Mouse (Mus musculus) embryonic facial prominence, embryonic 15.5 days (tissue): ENCODE data around the gene Cebpg. TPM values are rescaled to one million over a fixed set of nuclear protein-coding genes. Genes with fewer than 3 reads are reported as not detected.

Source experiments
- ATAC-seq: fragments of 200-750 bp; cut with Nextera tagmentation; 2 replicates; pipeline ENCODE4 v1.8.0; 2017; ENCODE audit warnings: low read depth, moderate TSS enrichment; ENCODE audit not compliant: insufficient number of reproducible peaks, low FRiP score, low TSS enrichment
- H3K27ac ChIP-seq: fragments of 300-500 bp; sonication (generic); replicated peaks from 2 replicates; pipeline ENCODE4 v1.5.1; 2015; ENCODE audit warnings: mild to moderate bottlenecking, inconsistent platforms
- H3K27me3 ChIP-seq: fragments of 300-500 bp; sonication (generic); 2 replicates; pipeline ENCODE4 v1.6.1; 2015; ENCODE audit warnings: inconsistent platforms
- H3K36me3 ChIP-seq: fragments of 300-500 bp; sonication (generic); 2 replicates; pipeline ENCODE4 v1.6.1; 2015; ENCODE audit warnings: mild to moderate bottlenecking, inconsistent platforms
- H3K4me1 ChIP-seq: fragments of 300-500 bp; sonication (generic); 2 replicates; pipeline ENCODE4 v1.6.1; 2015; ENCODE audit warnings: inconsistent platforms
- H3K4me2 ChIP-seq: fragments of 300-500 bp; sonication (generic); replicated peaks from 2 replicates; pipeline ENCODE4 v1.6.1; 2015; ENCODE audit warnings: mild to moderate bottlenecking, inconsistent platforms
- H3K4me3 ChIP-seq: fragments of 300-500 bp; sonication (generic); replicated peaks from 2 replicates; pipeline ENCODE4 v1.5.1; 2015; ENCODE audit warnings: mild to moderate bottlenecking, inconsistent platforms
- H3K9ac ChIP-seq: fragments of 300-500 bp; sonication (generic); 2 replicates; pipeline ENCODE4 v1.6.1; 2015; ENCODE audit warnings: inconsistent platforms
- H3K9me3 ChIP-seq: fragments of 300-500 bp; sonication (generic); replicated peaks from 2 replicates; pipeline ENCODE4 v1.6.1; 2016; ENCODE audit warnings: inconsistent platforms
- WGBS: fragments of 180-500 bp; shearing (Covaris S2); methylation state at CpG from one replicate; pipeline ENCODE4 v1.1.7; 2015; 5-methylcytosine and 5-hydroxymethylcytosine counted together
- polyA plus RNA-seq: library from polyadenylated mRNA; unstranded; fragments of >200 nt; fragmentation: Nextera tagmentation; extraction: Ambion mirVana; gene quantifications from 2 replicates; pipeline ENCODE4 v1.2.1, GENCODE M21; 2015

The Cebpg gene
- polyA plus RNA-seq, 1 experiment from 2014 or later: 57.6 TPM

DNA sequence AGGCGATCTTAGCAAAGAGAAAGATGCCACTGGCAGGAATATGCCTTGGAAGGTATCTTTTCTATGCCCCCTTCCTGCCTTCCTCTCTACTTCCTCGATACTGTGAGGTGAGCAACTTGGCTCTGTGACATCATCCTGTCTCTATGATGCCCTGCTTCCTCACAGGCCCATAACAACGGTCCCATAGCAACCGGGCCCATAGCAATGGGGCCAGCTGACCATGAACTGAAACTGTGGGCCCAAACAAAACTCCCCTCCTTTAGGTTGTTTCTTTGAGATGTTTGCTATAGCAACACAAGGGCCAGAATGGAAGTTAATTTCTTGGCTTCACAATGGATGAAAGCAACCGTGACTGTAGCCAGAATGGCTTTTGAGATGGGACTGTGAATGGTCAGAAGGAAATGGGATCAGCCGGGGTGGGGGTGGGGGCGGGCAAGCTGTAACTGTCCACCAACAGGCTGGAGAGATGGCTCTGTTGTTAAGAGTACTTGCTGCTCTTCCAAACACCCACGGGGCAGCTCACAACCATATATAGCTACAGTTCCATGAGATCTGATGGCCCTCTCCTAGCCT is 10.4 kb upstream of the Cebpg start:
- H3K4me2 ChIP-seq: no peak overlapping the region
- no peak for ATAC-seq
- no peaks in the 10 kb centered on the region for H3K9me3 ChIP-seq
- H3K4me3 ChIP-seq: no peak overlapping the region
- H3K36me3 ChIP-seq: no peaks in the 10 kb centered on the region
- WGBS: 80% methylated on average over 8 of the region's 8 CpGs
- no peak overlapping the region for H3K27ac ChIP-seq
- H3K4me1 ChIP-seq: no peaks in the 10 kb centered on the region
- no peaks in the 10 kb centered on the region for H3K27me3 ChIP-seq
- H3K9ac ChIP-seq: no peak overlapping the region

- no peak overlapping the region for H3K9ac ChIP-seq
- H3K9me3 ChIP-seq: no peaks in the 10 kb centered on the region
- 79% methylated on average over 3 of the region's 3 CpGs for WGBS
- no peaks in the 10 kb centered on the region for H3K36me3 ChIP-seq
- no peaks in the 10 kb centered on the region for H3K27me3 ChIP-seq
- no peak for ATAC-seq
- H3K4me3 ChIP-seq: no peak overlapping the region
- H3K27ac ChIP-seq: no peak overlapping the region
- no peak overlapping the region for H3K4me2 ChIP-seq
- H3K4me1 ChIP-seq: no peaks in the 10 kb centered on the region
These were observed 9.6 kb upstream of the Cebpg start for GRCm38 (mm10) chr7:35065958-35066357.

GRCm38 (mm10) chr7:35064286-35065258 is 8.2 kb upstream of the Cebpg start:
- H3K9me3 ChIP-seq: no peaks in the 10 kb centered on the region
- H3K36me3 ChIP-seq: no peaks in the 10 kb centered on the region
- no peak overlapping the region for H3K9ac ChIP-seq
- H3K27me3 ChIP-seq: no peaks in the 10 kb centered on the region
- H3K4me1 ChIP-seq: no peaks in the 10 kb centered on the region
- no peak overlapping the region for H3K27ac ChIP-seq
- peak; percentile 52; the same call in 1 of the 2 replicates for ATAC-seq
- WGBS: 69% methylated on average over 14 of the region's 14 CpGs
- no peak overlapping the region for H3K4me3 ChIP-seq
- H3K4me2 ChIP-seq: no peak overlapping the region

DNA sequence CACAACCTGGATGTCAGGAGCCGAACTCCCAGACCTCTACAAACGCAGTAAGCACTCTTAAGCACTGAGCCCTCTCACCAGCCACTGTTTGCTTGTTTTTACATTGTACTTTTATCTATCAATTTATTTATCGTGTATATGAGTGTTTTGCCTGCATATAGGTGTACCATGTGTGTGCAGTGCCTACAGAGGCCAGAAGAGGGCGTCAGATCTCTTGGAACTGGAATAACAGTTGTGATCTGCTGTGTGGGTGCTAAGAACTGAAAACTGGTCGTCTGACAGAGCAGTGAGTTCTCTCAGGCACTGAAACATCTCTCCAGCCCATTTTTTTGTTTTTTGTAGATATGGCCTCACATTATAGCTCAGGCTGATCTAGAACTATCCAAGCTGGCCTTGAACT is 3.1 kb upstream of the Cebpg start:
- H3K27ac ChIP-seq: no peak overlapping the region
- H3K4me2 ChIP-seq: no peak overlapping the region
- no peak overlapping the region for H3K9ac ChIP-seq
- H3K36me3 ChIP-seq: no peaks in the 10 kb centered on the region
- no peak overlapping the region for H3K4me3 ChIP-seq
- 68% methylated on average over 5 of the region's 5 CpGs for WGBS
- peaks cover 13% of the 10 kb centered on the region for H3K4me1 ChIP-seq
- no peak for ATAC-seq
- no peaks in the 10 kb centered on the region for H3K27me3 ChIP-seq
- H3K9me3 ChIP-seq: no peaks in the 10 kb centered on the region

DNA sequence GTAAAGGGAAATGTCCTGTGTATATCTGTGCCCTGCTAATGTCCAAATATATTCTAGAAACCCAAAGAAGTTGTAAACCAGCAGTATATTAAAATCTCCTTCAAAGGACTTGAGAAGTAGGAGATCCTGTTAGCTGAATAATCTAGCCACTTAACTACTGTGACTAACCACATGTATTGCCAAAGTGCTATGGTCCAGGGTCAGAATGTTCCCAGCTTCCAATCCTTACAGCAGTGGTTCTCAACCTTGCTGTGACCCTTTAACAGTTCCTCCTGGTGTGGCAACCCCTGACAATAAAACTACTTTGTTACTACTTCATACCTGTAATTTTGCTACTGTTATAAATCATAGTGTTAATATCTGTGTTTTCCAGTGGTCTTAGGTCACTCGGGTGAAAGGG is 2.0 kb upstream of the Cebpg start:
- H3K36me3 ChIP-seq: no peaks in the 10 kb centered on the region
- 78% methylated on average over 1 of the region's 1 CpGs for WGBS
- H3K4me2 ChIP-seq: no peak overlapping the region
- H3K27ac ChIP-seq: no peak overlapping the region
- H3K9ac ChIP-seq: no peak overlapping the region
- peaks cover 13% of the 10 kb centered on the region for H3K4me1 ChIP-seq
- H3K27me3 ChIP-seq: no peaks in the 10 kb centered on the region
- no peak overlapping the region for H3K4me3 ChIP-seq
- ATAC-seq: no peak
- no peaks in the 10 kb centered on the region for H3K9me3 ChIP-seq

GRCm38 (mm10) chr7:35057569-35057968 is 1.2 kb upstream of the Cebpg start:
- Histone ChIP-seq H3K9me3 (no peaks in the 10 kb centered on the region), H3K27ac (0 out of 2 replicates have a peak overlapping the region, but pooled peaks have one; percentile 48), H3K4me2 (no peak overlapping the region), H3K36me3 (no peaks in the 10 kb centered on the region), H3K4me3 (no peak overlapping the region), H3K4me1 (peaks cover 13% of the 10 kb centered on the region), H3K9ac (no peak overlapping the region), H3K27me3 (no peaks in the 10 kb centered on the region)
- ATAC-seq: no peak
- 72% methylated on average over 4 of the region's 4 CpGs for WGBS

DNA sequence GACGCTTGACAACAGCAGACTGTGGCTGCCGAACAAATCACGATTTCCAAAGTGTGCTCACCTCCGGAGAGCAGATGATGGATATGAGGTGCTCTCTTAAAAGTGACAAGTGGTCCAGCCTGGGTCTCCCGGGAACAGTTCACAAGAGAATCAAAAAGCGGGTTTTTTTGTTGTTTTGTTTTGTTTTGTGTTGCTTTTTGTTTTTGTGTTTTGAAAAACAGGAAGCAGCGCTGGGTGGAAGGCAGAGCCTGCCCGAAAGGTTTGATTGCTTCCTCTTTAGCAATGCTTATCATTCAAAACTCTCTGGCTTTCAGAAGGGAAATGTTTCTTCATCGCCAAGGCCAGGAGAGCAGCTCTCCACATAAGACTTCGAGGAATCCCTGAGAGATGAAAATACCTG is 626 bp upstream of the Cebpg start:
- peak overlapping the region; percentile 48 for H3K27ac ChIP-seq
- WGBS: 23% methylated on average over 10 of the region's 10 CpGs
- peak overlapping the region; percentile 94 for H3K4me3 ChIP-seq
- H3K36me3 ChIP-seq: no peaks in the 10 kb centered on the region
- H3K9ac ChIP-seq: 0 out of 2 replicates have a peak overlapping the region, but pooled peaks have one; percentile 97
- H3K4me2 ChIP-seq: peak overlapping the region; percentile 59
- no peaks in the 10 kb centered on the region for H3K9me3 ChIP-seq
- no peaks in the 10 kb centered on the region for H3K27me3 ChIP-seq
- ATAC-seq: no peak
- peaks cover 13% of the 10 kb centered on the region for H3K4me1 ChIP-seq

DNA sequence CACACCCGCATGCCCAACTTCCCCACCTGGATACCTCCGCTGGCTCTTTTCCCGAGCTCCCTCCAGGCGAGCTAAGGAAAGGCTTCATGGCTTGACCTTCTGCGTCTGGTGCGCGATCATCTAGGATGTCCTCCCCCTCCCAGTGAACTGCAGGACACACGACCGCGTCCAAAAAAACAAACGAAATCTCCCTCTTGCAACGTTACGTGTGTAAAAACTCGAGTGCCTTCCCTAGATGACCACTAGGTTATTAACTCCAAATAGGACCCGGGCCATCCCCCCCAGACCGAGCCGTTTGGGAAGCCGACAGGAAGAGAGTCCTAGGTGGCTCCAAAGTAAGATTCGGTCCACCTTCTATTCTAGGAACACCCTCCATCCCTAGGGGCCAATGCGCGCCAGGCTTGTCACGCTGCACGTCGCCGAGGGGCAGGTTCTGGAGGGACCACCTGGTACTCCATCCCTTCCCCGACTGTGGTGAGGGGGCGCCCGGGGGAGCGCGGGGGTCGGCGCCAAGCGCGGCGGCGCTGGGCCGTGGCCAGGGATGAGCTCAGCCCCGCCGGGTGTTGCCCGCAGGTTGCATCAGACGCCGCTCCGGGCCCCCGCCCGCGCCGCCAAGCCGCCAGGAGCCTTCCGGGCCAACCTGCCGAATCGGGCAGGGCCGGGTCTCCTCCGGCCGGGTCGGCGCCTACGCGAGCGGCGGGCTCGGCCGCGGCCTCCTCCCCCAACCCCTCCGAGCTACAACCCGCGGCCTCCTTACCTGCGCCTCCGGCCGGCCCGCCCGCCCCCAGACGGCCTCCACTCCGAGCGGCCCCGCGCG is 546 bp downstream of the Cebpg start:
- H3K4me3 ChIP-seq: peak overlapping the region; percentile 94
- no peaks in the 10 kb centered on the region for H3K36me3 ChIP-seq
- peak; percentile 86 for ATAC-seq
- WGBS: under 1% methylated on average over 65 of the region's 77 CpGs
- no peaks in the 10 kb centered on the region for H3K27me3 ChIP-seq
- H3K9ac ChIP-seq: peak overlapping the region; percentile 97
- peaks cover 13% of the 10 kb centered on the region for H3K4me1 ChIP-seq
- peak overlapping the region; percentile 88 for H3K27ac ChIP-seq
- H3K9me3 ChIP-seq: no peaks in the 10 kb centered on the region
- H3K4me2 ChIP-seq: peak overlapping the region; percentile 59

DNA sequence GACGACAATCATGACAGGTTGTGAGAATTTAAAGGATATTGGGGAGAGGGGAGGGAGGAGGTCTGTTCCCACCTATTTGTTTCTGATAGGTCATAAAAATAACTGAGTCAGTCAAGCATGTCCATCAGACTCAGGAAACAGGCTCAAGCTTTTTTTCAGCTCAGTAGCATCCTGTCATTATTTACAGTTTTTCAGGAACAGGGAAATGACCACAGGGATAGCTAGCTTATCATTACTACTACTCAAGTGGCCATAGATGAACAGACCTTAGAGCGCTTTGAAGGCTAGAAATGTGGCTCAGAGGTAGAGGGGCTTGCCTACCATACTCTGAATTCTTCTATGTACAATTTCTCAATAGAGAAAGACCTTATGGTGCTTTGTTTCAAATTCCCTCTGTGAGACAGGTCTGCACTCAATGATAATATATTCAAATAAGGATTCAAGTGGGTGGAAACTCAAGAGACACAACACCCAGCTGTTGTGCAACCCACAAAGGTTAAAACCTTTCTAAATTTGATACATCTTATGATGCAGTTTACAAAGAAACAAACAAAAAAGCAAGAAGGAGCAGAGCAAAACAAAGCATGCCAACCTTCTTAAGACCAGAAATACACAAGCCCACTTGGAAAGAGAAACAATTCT is 1.3 kb downstream of the Cebpg start:
- H3K9me3 ChIP-seq: no peaks in the 10 kb centered on the region
- ATAC-seq: no peak
- peak overlapping the region; percentile 97; the same call in 1 of the 2 replicates for H3K9ac ChIP-seq
- H3K27ac ChIP-seq: peak overlapping the region; percentile 88
- no peaks in the 10 kb centered on the region for H3K27me3 ChIP-seq
- 56% methylated on average over 2 of the region's 2 CpGs for WGBS
- H3K36me3 ChIP-seq: peaks cover 5% of the 10 kb centered on the region; the same call in 1 of the 2 replicates
- peak overlapping the region; percentile 94 for H3K4me3 ChIP-seq
- H3K4me2 ChIP-seq: peak overlapping the region; percentile 59
- peaks cover 13% of the 10 kb centered on the region for H3K4me1 ChIP-seq

DNA sequence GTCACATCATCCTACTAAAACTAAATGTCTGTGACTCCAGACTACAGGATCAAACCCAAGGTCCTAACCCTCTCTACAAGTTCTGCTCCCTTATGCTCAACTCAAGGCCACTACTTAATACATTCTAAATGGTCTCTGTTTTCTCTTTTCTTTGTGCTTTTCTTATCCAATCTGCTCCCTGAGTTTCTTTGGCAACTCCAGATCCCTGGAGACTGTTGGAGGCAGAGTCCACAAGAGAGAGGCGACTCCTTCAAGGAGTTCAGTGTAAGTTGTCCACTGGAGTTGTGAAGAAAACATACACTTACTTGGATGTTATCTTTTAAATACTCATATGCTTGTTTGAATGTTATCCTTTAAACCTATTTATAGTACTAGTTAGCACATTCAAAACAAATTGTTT is 2.1 kb downstream of the Cebpg start:
- WGBS: 73% methylated on average over 1 of the region's 1 CpGs
- Histone ChIP-seq H3K27ac (no peak overlapping the region), H3K4me1 (peaks cover 13% of the 10 kb centered on the region), H3K36me3 (peaks cover 9% of the 10 kb centered on the region; the same call in 1 of the 2 replicates), H3K4me3 (no peak overlapping the region), H3K27me3 (no peaks in the 10 kb centered on the region), H3K4me2 (no peak overlapping the region), H3K9me3 (no peaks in the 10 kb centered on the region), H3K9ac (no peak overlapping the region)
- no peak for ATAC-seq
